Mouse (Mus musculus) thymus, adult 2 months (tissue): ENCODE results near the gene Tmem150b. TPM values are rescaled to one million over a fixed set of nuclear protein-coding genes. Genes with fewer than 3 reads are reported as not detected.

ENCODE experiments used
- DNase-seq: peaks from one replicate; pipeline ENCODE4 v3.0.0; 2021
- H3K27ac ChIP-seq: fragments of 200-500 bp; 2 replicates; pipeline ENCODE4 v1.5.1; 2012; ENCODE audit warnings: low read length, control low read depth; ENCODE audit not compliant: control insufficient read depth, insufficient read depth
- H3K27me3 ChIP-seq: fragments of 200-500 bp; 2 replicates; pipeline ENCODE4 v1.6.1; 2012; ENCODE audit warnings: mild to moderate bottlenecking, low read length, moderate library complexity, mixed read lengths; ENCODE audit not compliant: control insufficient read depth, insufficient read depth
- H3K36me3 ChIP-seq: fragments of 200-500 bp; 2 replicates; pipeline ENCODE4 v1.6.1; 2012; ENCODE audit warnings: mild to moderate bottlenecking, low read length, moderate library complexity; ENCODE audit not compliant: control insufficient read depth, insufficient read depth
- H3K4me1 ChIP-seq: fragments of 200-500 bp; replicated peaks from 2 replicates; pipeline ENCODE4 v1.6.1; 2012; ENCODE audit warnings: low read length; ENCODE audit not compliant: control insufficient read depth, insufficient read depth
- H3K4me3 ChIP-seq: fragments of 200-500 bp; 2 replicates; pipeline ENCODE4 v1.5.1; 2012; ENCODE audit warnings: mild to moderate bottlenecking, low read length, control low read depth, moderate library complexity; ENCODE audit not compliant: control insufficient read depth, insufficient read depth
- CTCF ChIP-seq: fragments of 200-500 bp; IDR thresholded peaks from 2 replicates; pipeline ENCODE4 v1.5.1; 2012; ENCODE audit warnings: mild to moderate bottlenecking, control low read depth, low read length, moderate library complexity, borderline replicate concordance; ENCODE audit not compliant: control insufficient read depth, poor library complexity, insufficient read depth; ENCODE audit errors: extremely low read depth
- POLR2A ChIP-seq: fragments of 200-500 bp; IDR thresholded peaks from 2 replicates; pipeline ENCODE4 v1.6.1; 2012; ENCODE audit warnings: mild to moderate bottlenecking, low read length, control low read depth, moderate library complexity; ENCODE audit not compliant: control insufficient read depth, poor library complexity, insufficient read depth; ENCODE audit errors: extremely low read depth
- WGBS: fragments of 180-500 bp; shearing (Covaris S2); methylation state at CpG from one replicate; pipeline ENCODE4 v1.1.7; 2018; 5-methylcytosine and 5-hydroxymethylcytosine counted together
- polyA plus RNA-seq: library from polyadenylated mRNA; depleted of rRNA; stranded (reverse); fragments of >200 nt; gene quantifications from 2 replicates; pipeline ENCODE4 v1.2.3, GENCODE M21; 2012; rRNA removed

Tmem150b gene
- polyA plus RNA-seq, 1 experiment, result 3.7 TPM

DNA sequence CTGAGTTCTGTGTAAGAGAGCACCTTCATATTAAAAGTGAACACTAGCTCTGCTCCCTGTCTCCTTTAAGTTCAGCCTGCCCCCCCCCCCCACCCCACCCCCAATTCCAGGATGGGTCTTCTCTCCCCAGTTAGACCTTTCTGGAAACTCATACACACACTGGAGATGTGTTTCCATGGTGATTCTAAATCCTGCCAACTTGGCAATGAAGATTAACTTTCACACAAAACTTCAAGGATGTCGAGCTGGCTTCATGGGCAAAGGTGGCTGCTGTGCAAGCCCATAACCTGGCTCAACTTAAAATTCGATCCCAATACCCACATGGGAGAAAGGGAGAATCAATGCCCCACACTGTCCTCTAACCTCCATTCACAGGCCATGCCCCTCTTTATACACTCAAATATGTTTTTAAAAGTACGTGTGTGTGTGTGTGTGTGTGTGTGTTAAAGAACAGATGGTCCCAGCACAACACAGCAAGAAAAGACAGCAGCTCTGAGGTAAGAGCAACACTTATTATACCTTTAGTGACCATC, 65.1 kb downstream of the Tmem150b start:
- Histone ChIP-seq H3K27me3 (no peaks in the 10 kb centered on the region), H3K4me3 (no peak overlapping the region), H3K36me3 (no peaks in the 10 kb centered on the region), H3K27ac (no peak overlapping the region), H3K4me1 (peaks cover 22% of the 10 kb centered on the region)
- 88% methylated on average over 3 of the region's 3 CpGs for WGBS
- no peak for TF ChIP-seq POLR2A
- no peak for TF ChIP-seq CTCF
- DNase-seq, result no peak

DNA sequence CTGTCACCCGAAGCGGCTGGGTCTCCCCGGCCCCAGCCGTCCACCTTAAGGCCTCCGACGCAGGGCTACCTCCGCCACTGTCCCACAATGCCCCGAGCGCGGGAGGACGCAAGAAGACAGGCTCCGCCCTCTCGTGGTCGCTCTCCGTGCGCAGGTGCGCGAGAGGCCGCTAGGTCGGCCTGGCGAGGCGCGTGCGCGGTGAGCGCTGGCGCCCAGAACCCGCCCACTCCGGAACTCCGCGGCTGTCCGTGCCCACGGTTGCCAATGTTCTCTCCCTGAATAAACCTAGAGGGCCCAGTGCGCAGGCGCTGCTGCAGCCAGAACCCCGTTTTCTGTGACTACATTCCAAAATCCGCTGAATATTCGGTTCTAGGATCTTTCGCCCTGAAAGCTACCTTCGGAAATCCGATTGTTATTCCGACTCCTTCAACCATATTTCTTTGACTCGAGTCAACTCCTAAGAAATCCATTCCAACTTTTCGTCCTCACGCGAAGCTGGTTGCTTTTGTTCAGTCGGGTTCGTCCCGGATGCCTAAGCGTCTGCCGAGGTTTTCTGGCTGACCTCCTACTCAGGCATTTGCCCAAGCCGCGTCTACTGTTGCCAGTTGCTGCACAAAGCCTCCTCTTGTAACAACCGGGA, 66.0 kb downstream of the Tmem150b start, which contains the start of gene Ppp6r1:
Ppp6r1 (minus strand) TSS at position 108 of the 640 bp plus-strand sequence.
- TF ChIP-seq CTCF (peak; percentile 77), POLR2A (peak; percentile 96)
- peak; percentile 97 for DNase-seq
- H3K27ac ChIP-seq, result peak within 1 kb of the TSS; percentile 93
- H3K4me1 ChIP-seq, result peaks cover 23% of the 10 kb centered on the region
- no peaks in the 10 kb centered on the region for H3K27me3 ChIP-seq
- under 1% methylated on average over 54 of the region's 54 CpGs for WGBS
- peak within 1 kb of the TSS; percentile 65 for H3K4me3 ChIP-seq
- H3K36me3 ChIP-seq, result no peaks in the 10 kb centered on the region

DNA sequence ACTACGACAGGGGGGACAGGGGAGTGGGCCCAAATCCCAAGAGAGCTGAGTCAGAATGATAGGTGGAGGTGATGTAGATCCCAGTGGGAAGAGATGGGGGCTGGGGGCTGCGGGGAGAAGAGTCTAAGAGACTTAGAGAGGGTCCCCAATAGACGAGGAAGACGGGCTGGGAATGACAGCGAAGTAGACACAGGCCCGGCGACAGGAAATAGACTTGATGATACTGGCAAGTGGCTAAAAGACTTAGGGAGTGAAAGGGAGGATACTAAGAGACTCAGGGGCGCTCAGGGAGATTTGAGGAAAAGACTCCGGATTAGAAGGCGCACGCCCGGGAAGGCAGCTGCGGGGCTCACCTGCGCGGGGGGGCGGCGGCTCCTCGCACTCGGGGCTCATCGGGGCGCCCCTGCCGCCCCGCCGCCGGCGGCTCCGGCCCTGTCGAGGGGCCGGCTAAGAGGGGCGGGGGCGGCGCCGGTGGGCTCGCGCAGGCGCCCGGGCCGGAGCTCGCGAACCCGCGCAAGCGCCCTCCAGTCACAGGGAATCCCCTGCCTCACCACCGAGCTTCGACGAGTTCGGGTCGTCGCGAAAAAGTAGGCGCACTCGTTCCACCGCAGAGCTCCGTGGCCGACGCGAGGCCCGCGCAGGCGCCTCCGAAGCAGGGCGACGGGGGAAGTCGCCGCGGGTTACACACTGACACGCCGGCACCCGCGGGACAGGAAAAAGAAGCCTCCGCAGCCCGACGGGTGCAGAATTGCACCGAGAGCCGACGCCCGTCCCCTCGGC, 66.7 kb downstream of the Tmem150b start:
- peak overlapping the region; percentile 93 for H3K27ac ChIP-seq
- H3K27me3 ChIP-seq, result no peaks in the 10 kb centered on the region
- peaks cover 24% of the 10 kb centered on the region for H3K4me1 ChIP-seq
- H3K4me3 ChIP-seq, result peak overlapping the region; percentile 65
- TF ChIP-seq CTCF, result no peak
- no peak for TF ChIP-seq POLR2A
- H3K36me3 ChIP-seq, result no peaks in the 10 kb centered on the region
- under 1% methylated on average over 78 of the region's 78 CpGs for WGBS
- no peak for DNase-seq

DNA sequence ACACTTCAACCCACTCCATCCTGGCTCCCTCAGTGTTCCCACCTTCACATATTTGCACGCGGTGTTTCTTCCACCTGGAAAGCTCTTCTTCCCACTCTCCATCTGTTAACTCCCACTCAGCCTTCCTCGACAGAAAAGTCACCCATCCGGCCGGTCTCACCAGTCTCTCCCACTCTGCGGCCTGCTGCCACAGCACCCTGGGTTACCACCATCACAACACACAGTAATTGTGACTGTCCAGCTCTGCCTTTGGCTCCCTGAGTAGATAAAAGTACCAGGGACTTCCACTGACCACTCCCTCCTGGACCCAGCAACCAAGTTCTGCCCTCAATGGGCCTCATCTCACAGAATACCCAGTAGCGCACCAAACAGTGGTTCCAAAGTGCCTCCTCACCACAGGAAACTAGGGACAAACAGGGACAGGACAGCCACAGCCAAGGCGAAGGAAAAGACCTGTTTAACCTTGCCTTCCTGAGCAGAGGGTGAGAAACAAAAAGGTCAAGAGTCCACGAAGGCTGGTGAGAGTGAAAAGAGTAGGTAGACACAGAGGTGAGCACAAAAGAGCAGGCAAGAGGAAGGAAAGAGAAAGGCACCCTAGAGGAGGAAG, 67.4 kb downstream of the Tmem150b start:
- WGBS, result 5% methylated on average over 9 of the region's 9 CpGs
- no peaks in the 10 kb centered on the region for H3K36me3 ChIP-seq
- H3K4me1 ChIP-seq, result peaks cover 26% of the 10 kb centered on the region
- H3K27me3 ChIP-seq, result no peaks in the 10 kb centered on the region
- no peak for TF ChIP-seq POLR2A
- no peak for TF ChIP-seq CTCF
- peak; percentile 26 for DNase-seq
- peak overlapping the region; percentile 93 for H3K27ac ChIP-seq
- peak overlapping the region; percentile 65 for H3K4me3 ChIP-seq

Other genes with a start within 250 kb of the Tmem150b start
- gene Ppp1r12c, start 223.6 kb downstream of the Tmem150b start, polyA plus RNA-seq, result 136 and 162 TPM in 2 replicates
- 1.8 TPM in 2 replicates for gene Tnnt1, start 208.9 kb downstream of the Tmem150b start, polyA plus RNA-seq
- gene Tnni3, start 201.0 kb downstream of the Tmem150b start, polyA plus RNA-seq, result 79.0 and 1,187 TPM in 2 replicates
- gene Dnaaf3, start 192.8 kb downstream of the Tmem150b start, polyA plus RNA-seq, result 8.3 and 9.8 TPM in 2 replicates
- 0.39 and 0.54 TPM in 2 replicates for gene Syt5, start 177.7 kb downstream of the Tmem150b start, polyA plus RNA-seq
- gene Ptprh, start 121.2 kb downstream of the Tmem150b start, polyA plus RNA-seq, result 0.11 and 0.15 TPM in 2 replicates
- 103 and 113 TPM in 2 replicates for gene Tmem86b, start 93.8 kb downstream of the Tmem150b start, polyA plus RNA-seq
- 419 and 475 TPM in 2 replicates for gene Ppp6r1, start 66.2 kb downstream of the Tmem150b start, polyA plus RNA-seq
- 53.0 and 55.4 TPM in 2 replicates for gene Hspbp1, start 40.2 kb downstream of the Tmem150b start, polyA plus RNA-seq
- gene Brsk1, start 34.6 kb downstream of the Tmem150b start, polyA plus RNA-seq, result 0.71 and 0.84 TPM in 2 replicates
- gene Kmt5c, start 14.9 kb upstream of the Tmem150b start, polyA plus RNA-seq, result 224 and 250 TPM in 2 replicates
- gene Cox6b2, start 27.8 kb upstream of the Tmem150b start, polyA plus RNA-seq, result 36.6 and 47.7 TPM in 2 replicates
- 0.11 TPM in 1 of 2 replicates, not detected in the other for gene Fam71e2, start 46.1 kb upstream of the Tmem150b start, polyA plus RNA-seq
- 0.13 and 0.32 TPM in 2 replicates for gene Il11, start 57.6 kb upstream of the Tmem150b start, polyA plus RNA-seq
- not detected in 2 replicates for gene Tmem190, start 57.7 kb upstream of the Tmem150b start, polyA plus RNA-seq
- gene Tmem238, start 64.4 kb upstream of the Tmem150b start, polyA plus RNA-seq, result 18.1 and 23.5 TPM in 2 replicates
- gene Rpl28, start 67.6 kb upstream of the Tmem150b start, polyA plus RNA-seq, result 367 and 512 TPM in 2 replicates
- 970 and 1,071 TPM in 2 replicates for gene Ube2s, start 87.3 kb upstream of the Tmem150b start, polyA plus RNA-seq
- gene Shisa7, start 119.4 kb upstream of the Tmem150b start, polyA plus RNA-seq, result 0.48 and 0.74 TPM in 2 replicates
- gene Isoc2b, start 145.0 kb upstream of the Tmem150b start, polyA plus RNA-seq, result 21.8 and 23.6 TPM in 2 replicates
- 20.3 and 20.5 TPM in 2 replicates for gene Isoc2a, start 151.9 kb upstream of the Tmem150b start, polyA plus RNA-seq
- 0.15 and 0.17 TPM in 2 replicates for gene Gm36210, start 181.3 kb upstream of the Tmem150b start, polyA plus RNA-seq
- 40.2 and 51.2 TPM in 2 replicates for gene Zfp628, start 190.0 kb upstream of the Tmem150b start, polyA plus RNA-seq
- gene Nat14, start 196.8 kb upstream of the Tmem150b start, polyA plus RNA-seq, result 4.4 and 5.9 TPM in 2 replicates
- 1.0 and 1.1 TPM in 2 replicates for gene Ssc5d, start 200.5 kb upstream of the Tmem150b start, polyA plus RNA-seq
- 1.5 and 5.4 TPM in 2 replicates for gene Sbk2, start 239.2 kb upstream of the Tmem150b start, polyA plus RNA-seq
- gene Sbk3, start 245.9 kb upstream of the Tmem150b start, polyA plus RNA-seq, result 0.36 and 3.7 TPM in 2 replicates